Mouse (Mus musculus) bone marrow, adult 2 months (tissue): ENCODE measurements around the gene Hoxc9. TPM values are rescaled to one million over a fixed set of nuclear protein-coding genes. Genes with fewer than 3 reads are reported as not detected.

Source experiments
- H3K27ac ChIP-seq: fragments of 200-500 bp; 2 replicates; pipeline ENCODE4 v1.5.1; 2012; ENCODE audit warnings: low read depth, mild to moderate bottlenecking, control low read depth, inconsistent platforms, low read length; ENCODE audit not compliant: control insufficient read depth, poor library complexity, insufficient read depth
- H3K4me1 ChIP-seq: fragments of 200-500 bp; 2 replicates; pipeline ENCODE4 v1.6.1; 2011; ENCODE audit warnings: low read length; ENCODE audit not compliant: control insufficient read depth, insufficient read depth
- H3K4me3 ChIP-seq: fragments of 200-500 bp; replicated peaks from 2 replicates; pipeline ENCODE3; 2011; ENCODE audit warnings: mild to moderate bottlenecking, low read depth, low read length, control low read depth; ENCODE audit not compliant: control insufficient read depth
- CTCF ChIP-seq: fragments of 200-500 bp; IDR thresholded peaks from 2 replicates; pipeline ENCODE4 v1.5.1; 2011; ENCODE audit warnings: low read length, control low read depth; ENCODE audit not compliant: control insufficient read depth, insufficient read depth
- POLR2A ChIP-seq: fragments of 200-500 bp; IDR thresholded peaks from 2 replicates; pipeline ENCODE4 v1.6.1; 2011; ENCODE audit warnings: low read depth, mild to moderate bottlenecking, control low read depth, low read length, borderline replicate concordance; ENCODE audit not compliant: control insufficient read depth
- WGBS: fragments of 180-500 bp; shearing (Covaris S2); methylation state at CpG from one replicate; pipeline ENCODE4 v1.1.7; 2018; 5-methylcytosine and 5-hydroxymethylcytosine counted together
- polyA plus RNA-seq: library from polyadenylated mRNA; stranded (reverse); fragments of >200 nt; gene quantifications from 2 replicates; pipeline ENCODE4 v1.2.4, GENCODE M21; 2011; ENCODE audit warnings: low replicate concordance; ENCODE audit not compliant: missing spikeins, insufficient read depth, insufficient read length

Gene Hoxc9
- polyA plus RNA-seq, 1 experiment: not detected

DNA sequence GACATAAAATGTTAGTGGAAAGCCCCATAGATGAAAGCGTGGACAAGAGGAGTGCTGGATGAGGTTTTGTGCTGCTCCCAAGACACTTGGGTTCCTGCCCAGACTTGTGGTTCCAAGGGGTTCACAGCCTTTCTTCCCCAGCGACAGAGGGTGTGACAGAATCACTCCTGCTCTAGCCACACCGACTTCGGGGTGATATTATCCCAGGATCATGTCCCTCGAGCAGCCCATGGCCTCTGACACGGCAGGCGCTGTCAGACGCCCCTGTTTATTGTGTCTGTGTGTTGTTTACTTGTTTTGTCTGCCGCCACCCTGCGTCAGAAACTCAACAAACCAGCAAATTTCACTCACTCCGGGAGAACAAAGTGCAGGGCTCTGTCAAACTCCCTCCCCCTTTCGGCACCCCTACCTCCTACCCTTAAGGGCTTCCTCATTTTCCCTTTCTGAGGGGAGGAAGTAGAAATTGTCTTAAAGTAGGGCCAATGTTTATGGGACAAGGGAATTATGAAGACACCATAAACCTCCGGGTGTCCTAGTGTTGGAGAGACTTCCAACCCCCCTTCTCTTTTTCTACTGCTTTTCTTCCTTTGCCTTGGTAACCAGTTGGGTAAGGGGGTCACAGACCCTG is 26.7 kb downstream of the Hoxc9 start:
- 15% methylated on average over 13 of the region's 13 CpGs for WGBS
- H3K4me3 ChIP-seq: no peak overlapping the region
- no peak overlapping the region; the same call in 1 of the 2 replicates for H3K27ac ChIP-seq
- TF ChIP-seq POLR2A (no peak), CTCF (no peak)
- no peaks in the 10 kb centered on the region for H3K4me1 ChIP-seq

DNA sequence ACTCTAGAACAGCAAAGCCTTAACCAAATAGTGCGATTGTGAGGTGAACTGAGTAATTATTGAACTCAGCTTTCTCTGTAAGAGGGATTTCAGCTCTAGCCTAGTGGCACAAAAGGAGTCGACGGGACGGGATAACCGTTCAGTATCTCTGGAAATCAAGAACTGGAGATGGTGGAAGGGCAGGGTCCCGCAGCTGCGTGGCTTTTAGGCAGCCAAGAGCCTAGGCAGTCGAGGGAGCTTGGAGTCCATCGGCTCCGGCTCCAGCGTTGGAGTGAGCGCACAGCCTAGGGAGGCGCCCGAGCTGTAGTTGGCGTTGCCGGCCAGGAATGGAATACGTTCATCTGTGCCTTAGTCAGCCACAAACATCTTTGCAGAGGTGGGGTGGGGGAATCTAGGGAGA is 29.1 kb downstream of the Hoxc9 start:
- H3K4me1 ChIP-seq: no peaks in the 10 kb centered on the region
- no peak overlapping the region for H3K4me3 ChIP-seq
- WGBS: 9% methylated on average over 17 of the region's 17 CpGs
- TF ChIP-seq CTCF: no peak
- TF ChIP-seq POLR2A: no peak
- no peak overlapping the region for H3K27ac ChIP-seq

DNA sequence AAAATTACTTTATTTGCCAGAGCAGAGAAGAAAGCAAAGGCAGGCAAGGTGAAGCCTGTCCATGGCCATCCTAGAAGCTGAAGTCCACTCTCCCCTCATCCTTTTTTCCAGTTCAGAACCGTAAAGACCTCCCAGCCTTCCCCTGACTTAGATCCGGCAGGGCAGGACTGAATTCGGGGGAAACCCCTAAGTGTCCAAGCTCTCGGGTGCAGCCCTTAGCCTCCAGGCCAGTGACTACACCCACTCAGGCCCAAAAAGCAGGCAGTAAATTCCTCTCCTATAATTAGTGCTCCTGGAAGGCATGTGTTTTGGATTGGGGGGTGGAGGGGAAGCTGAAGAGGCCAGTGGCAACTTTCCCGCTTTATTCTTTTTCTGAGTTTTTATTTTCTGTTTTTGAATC is 29.6 kb downstream of the Hoxc9 start:
- WGBS: 19% methylated on average over 5 of the region's 5 CpGs
- no peak for TF ChIP-seq CTCF
- TF ChIP-seq POLR2A: no peak
- no peak overlapping the region for H3K4me3 ChIP-seq

DNA sequence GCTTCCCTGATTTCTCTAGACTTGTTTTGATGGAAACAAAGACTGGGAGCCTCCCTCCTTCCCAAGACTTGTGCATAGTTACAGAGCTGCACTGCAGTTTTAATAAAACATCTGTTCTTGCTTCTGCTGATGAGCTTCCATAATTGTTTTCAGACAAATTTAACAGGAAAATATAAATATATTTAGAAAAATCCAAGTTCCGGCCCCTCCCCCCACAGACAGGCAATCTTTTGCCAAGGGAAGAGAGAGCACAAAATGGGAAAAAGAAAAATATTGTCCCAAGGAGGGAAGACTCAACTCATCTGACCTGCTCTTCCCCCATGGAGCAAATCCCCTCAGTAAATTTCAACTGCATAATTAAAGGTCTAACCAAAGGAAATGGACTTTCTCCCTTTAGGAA is 30.1 kb downstream of the Hoxc9 start:
- Histone ChIP-seq H3K4me3 (no peak overlapping the region), H3K27ac (no peak overlapping the region), H3K4me1 (no peaks in the 10 kb centered on the region)
- TF ChIP-seq CTCF: no peak
- TF ChIP-seq POLR2A: no peak
- 50% methylated on average over 1 of the region's 1 CpGs for WGBS

More for the DNA sequence above, 29.6 kb downstream of the Hoxc9 start:
- Histone ChIP-seq H3K27ac (no peak overlapping the region), H3K4me1 (no peaks in the 10 kb centered on the region)

DNA sequence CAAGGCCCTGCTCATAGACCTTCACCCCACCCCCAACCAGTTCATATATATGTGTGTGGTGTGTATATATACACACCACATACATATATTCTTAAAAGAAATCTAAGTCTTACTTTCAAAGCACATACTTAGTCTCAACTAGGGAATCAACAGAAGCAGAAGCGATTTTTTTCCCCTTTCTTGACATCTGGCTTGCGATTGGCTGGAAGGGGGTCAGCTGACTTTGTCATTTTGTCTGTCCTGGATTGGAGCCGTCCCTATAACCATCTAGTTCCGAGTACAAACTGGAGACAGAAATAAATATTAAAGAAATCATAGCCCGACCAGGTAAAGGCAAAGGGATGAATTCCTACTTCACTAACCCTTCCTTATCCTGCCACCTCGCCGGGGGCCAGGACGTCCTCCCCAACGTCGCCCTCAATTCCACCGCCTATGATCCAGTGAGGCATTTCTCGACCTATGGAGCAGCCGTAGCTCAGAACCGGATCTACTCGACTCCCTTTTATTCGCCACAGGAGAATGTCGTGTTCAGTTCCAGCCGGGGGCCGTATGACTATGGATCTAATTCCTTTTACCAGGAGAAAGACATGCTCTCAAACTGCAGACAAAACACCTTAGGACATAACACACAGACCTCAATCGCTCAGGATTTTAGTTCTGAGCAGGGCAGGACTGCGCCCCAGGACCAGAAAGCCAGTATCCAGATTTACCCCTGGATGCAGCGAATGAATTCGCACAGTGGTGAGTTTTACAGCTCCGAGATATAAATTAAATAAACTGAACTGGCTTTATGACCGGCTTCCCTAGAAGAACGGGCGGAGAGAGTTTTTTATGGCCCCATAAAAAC is 33.2 kb downstream of the Hoxc9 start:
- Histone ChIP-seq H3K27ac (no peak overlapping the region), H3K4me3 (no peak overlapping the region), H3K4me1 (no peaks in the 10 kb centered on the region)
- TF ChIP-seq POLR2A (no peak), CTCF (no peak)
- 7% methylated on average over 27 of the region's 27 CpGs for WGBS

DNA sequence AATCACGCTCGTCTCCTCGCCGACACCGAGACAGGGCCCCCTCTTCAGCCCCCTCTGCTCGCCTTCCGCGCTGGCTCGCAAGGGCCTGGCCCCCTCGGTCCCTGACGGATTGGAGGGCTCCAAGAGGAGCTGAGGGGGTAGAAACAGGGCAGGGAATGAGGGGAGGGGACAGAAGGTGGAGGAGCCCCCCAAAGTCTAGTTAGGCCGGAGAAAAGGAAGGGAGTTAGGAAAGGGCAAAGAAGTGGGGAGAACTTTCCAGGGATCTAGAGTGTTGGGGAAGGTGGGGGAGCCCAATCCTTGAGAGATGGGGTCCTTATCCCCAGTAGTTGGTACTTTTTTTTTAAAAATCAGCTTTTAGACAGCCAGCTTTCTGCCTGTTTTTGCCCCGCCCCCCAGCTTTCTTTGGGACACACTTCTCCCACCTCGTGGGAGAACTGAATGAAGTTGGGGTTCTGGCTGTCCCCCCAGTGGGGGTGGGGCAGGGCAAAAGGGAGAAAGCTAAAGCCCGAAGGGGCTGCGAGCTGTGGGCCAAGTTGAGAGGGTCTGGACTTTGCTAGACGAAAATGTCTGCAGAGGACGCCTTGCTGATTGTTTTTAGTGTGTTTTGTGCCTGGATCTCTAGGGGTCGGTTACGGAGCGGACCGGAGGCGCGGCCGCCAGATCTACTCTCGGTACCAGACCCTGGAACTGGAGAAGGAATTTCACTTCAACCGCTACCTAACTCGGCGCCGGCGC is 34.0 kb downstream of the Hoxc9 start:
- H3K27ac ChIP-seq: no peak overlapping the region
- no peak overlapping the region for H3K4me3 ChIP-seq
- H3K4me1 ChIP-seq: no peaks in the 10 kb centered on the region
- 14% methylated on average over 31 of the region's 31 CpGs for WGBS
- TF ChIP-seq CTCF (no peak), POLR2A (no peak)

DNA sequence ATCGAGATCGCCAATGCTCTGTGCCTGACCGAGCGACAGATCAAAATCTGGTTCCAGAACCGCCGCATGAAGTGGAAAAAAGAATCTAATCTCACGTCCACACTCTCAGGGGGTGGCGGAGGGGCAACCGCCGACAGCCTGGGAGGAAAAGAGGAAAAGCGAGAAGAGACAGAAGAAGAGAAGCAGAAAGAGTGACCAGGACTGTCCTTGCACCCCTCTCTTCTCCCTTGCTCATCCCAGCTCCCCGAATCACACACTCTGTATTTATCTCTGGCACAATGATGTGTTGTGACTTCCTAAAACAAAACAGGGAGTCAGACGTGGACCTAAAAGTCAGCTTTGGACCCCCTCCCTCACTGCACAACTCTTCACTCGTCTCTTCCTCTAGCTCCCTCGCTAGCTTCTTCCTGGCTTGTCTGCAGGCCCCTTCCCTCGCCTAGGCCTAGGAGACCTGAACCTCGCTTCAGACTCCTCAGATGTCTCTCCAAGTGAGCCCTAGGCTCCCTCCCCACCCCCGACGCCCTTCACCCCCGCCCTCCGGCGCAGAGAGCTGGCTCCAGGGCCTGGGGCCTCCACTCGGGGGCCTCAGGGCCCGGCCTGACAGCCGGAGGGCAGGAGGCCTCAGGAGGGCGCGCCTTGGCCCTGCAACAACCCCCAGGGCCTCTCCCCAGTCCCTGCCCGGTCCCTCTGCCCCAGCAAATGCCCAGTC is 34.8 kb downstream of the Hoxc9 start:
- Histone ChIP-seq H3K4me1 (no peaks in the 10 kb centered on the region), H3K4me3 (no peak overlapping the region), H3K27ac (no peak overlapping the region)
- TF ChIP-seq CTCF (no peak), POLR2A (no peak)
- WGBS: 14% methylated on average over 28 of the region's 28 CpGs
